Mouse (Mus musculus) WW6 (cell line): ENCODE measurements around the gene Dok5.

ENCODE experiments used
- DNase-seq: peaks from one replicate; pipeline ENCODE4 v3.0.0-alpha.2; 2013; ENCODE audit warnings: low read depth, low spot score

Gene Dok5

DNA sequence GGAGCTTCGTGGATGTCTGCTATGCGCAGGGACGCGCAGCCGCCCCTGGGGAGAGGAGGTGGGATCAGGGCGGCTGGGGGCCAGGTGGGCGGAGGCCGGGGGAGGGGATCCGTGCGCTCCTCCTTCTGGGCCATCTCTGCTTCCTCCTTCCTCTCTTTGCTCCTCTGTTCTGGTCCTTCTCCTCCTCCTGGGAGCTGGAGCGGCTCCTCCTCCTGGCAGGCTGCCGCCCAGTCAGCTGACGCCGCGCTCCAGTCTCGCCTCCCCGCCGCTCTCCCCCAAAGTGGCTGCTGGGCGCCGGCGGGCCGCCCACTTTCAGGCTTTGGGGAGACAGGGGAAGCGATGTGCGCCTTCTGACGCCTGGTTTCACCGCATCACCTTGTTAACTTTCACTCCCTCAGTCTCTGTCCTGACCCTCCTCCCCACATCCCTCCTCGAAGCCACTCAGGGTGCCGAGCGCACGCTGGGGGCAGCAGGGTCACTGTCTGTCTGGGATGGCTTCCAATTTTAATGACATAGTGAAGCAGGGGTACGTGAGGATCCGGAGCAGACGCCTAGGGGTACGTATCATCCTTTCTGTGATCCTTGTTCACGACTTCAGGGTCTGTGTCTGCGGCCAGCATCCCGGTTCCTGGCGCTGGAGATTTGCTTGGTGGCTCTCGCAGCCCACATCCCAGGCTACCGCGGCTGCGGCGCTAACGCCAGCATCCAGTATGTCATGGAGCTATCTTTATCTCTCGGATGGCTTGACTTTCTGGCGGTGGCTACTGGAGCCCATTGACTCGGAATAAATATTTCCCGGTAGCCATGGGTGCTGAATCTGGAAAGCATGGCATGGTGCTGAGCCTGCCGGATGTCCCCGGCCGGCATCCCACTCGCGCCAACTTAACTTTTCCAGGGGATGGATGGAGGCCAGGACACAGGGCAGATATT is at the start of gene Dok5:
Gene Dok5, plus strand, starts transcription at position 176 of the 930 bp plus-strand sequence.
- DNase-seq = no peak

DNA sequence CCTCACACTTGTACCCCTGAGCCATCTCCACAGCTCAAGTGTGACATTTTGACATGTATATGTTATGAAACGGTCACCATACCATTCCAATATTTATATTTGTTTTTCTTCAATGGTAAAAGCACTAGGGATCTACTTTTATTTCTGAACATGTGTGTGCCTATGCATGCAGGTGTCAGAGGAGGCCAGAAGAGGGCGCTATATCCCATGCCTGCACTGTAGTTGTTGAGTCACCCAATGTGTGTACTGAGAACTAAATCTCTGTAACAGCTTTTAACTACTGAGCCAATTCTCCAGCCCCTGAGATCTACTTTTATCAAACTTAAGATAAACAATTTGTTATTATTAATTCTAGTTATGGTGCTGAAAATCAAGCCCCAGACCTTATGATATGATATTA is 48.2 kb upstream of the Dok5 start:
- DNase-seq = no peak

DNA sequence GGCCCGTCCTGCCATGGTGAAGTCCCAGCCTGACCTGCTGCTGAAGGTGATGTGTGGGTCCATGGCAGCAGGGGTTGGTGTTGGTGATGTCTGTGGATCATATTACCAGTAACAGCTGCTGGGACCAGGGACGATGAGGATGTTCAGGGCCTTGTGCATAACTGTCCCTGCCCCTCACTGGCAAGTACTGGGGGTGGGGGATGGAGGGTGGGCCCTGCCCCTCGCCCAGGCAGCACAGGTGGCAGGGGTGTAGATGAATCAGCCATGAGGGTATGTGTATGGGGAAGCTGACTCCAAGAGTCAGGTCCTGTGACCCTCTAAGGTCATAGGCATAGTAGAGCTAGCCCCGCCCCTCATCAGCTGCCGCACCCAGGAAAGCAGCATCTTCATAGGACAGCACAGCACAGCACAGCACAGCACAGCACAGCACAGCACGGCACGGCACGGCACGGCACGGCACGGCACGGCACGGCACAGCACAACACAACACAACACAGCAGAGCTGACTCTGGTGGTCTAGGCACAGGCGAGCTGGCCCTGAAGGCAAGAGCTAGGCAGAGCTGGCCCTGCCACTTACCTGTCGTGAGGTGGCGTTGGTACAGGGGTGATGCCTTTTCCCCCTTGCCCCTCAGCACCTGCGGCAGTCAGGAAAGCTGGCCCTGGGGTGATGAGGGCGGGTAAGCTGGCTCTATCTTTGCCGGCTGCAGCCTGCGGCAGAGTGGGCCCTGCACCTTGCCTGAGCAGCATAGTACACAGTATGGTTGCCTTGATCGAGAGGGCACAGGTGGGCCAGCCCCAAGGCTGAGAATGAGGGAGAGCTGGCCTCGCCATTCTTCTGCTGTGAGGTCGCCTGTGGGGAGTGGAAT is 36.3 kb upstream of the Dok5 start:
- DNase-seq = no peak

DNA sequence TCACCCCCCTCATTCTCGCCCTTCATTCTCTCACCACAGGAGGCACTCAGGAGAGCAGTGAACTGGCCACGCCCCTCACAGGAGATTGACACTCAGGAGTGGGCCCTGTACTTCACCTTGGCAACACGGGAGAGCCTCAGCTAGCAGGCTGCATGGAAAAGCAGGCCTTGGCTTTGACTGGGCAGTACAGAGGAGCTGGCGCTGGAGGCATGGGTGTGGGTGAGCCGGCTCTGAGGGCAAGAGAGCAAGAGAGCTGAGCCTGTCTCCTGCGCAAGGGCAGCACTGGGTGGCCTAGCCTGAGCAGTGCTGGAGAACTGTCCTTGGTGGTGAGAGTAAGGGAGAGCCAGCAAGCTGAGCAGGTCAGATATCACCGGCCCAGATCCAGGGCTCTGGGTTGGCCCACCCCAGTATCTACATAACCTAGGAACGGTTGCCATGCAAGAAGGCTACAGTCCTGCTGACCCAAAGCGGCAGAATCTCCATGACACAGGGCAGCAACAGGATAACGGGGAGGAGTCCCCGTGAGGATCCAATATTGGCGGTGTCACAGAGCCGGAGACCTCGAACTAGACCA is 35.6 kb upstream of the Dok5 start:
- DNase-seq = no peak

DNA sequence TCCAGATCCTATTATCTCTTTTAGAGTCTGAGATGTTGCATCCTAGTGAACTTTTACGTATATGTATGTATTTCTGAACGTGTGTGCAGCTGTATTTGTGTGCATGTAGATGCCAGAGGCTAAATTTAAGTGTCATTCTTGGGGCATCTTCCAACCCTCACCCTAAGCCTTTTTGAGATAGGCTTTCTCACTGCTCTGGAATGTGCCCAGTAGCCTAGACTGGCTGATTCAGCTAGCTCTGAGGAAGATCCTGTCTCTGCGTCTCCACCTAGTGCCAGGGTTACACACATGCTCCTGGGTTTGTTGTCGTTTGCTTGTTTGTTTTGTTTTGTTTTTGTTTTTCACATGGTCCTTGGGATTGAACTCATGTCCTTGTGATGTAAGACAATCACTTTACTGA is 31.1 kb upstream of the Dok5 start:
- no peak for DNase-seq

DNA sequence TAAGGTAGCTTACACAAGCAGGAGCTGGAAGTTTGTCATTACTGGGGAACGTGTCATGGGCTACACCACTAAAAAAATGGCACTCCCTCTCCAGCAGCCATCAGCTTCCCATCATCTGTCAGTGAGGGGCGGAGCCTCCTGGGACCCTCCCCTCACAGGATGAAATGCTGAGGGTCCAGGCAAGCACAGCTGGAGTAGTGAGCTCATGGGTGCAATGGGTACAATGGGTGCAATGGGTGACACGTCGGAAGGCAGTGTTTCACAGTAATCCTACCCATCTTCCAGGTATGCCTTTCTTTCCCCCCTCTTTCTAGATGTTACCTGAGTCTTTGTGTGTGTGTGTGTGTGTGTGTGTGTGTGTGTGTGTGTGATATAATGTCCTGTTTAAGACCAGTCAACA is 25.1 kb upstream of the Dok5 start:
- no peak for DNase-seq

DNA sequence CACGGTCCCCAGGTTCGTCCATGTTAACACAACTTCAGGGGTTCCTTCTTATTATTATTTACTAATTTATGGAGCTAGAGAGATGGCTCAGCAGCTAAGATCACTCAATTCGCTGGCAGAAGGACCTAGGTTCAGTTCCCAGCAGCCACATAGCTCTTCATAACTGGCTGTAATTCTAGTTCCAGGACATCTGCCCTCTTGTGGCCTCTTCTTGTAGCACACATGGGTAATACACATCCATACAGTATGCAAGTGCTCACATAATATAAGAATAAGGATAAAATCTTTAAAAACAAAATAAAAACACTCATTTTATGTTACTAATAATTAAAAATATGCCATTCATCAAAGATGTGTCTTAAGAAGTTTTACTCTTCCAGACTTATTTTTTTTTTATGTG is 23.9 kb upstream of the Dok5 start:
- no peak for DNase-seq

DNA sequence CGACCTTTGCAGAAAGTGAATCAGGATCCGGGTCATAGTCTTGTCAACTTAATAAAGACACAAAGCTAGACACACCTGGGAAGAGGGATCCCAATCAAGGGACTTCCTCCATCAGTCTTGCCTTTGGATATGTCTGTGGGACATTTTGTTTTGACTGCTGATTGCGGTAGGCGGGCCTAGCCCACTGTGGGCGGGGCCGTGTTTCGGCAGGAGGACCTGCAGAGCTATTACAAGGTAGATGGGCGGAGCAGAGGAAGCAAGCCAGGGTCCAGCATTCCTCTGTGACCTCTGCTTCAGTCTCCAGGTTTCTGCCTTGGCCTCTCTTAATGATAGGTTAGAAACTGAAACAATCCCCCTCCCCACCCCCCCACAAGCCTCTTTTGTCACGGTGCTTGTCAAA is 22.7 kb upstream of the Dok5 start:
- no peak for DNase-seq

DNA sequence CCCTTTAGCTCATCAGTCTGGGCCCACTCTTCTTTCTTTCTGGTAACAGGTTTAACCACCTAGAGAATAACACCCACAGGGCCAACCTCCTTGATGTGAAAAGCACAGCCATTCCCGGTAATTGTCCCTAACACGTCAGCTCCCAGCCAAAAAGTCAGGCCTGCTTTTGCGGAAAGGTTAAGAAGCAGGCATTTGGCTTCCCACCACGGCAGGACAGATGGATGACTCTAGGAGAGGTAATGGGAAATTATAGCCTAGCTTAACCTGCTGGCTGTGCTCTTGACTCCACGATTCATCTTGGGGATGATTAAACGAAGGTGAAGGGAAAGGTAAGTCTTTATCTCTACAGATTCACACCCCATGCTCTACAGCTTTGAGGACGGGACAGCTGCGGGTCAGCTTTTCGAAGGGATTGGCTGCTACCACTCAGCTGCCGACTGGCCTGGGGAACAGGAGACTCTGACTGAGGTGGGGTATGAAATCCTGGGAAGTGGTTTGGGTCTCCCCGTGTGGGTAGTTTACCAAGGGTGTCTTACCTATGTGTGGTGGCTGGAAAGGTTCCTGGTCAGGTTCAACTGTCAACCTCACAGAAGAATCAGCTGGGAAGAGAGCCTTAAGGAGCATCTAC is 18.8 kb upstream of the Dok5 start:
- no peak for DNase-seq

DNA sequence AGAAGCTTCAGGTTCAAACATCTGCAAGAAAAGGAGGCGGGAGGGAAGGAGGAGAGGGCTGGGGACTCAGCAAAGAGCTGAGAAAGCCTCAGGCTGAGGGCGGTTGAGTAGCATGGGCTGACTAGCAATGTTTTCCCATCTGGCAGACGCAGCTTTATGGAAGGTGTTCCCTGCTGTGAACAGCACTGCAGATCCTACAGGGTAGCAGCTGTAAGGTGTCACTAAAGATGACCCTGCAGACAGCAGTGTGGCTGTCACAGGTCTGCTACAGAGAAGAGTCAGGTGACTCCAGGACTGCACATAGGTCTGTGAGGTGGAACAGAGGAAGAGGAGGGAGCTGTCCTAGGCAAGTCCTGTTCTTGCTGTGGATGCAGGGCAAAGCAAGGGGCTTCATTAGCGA is 11.2 kb upstream of the Dok5 start:
- no peak for DNase-seq

DNA sequence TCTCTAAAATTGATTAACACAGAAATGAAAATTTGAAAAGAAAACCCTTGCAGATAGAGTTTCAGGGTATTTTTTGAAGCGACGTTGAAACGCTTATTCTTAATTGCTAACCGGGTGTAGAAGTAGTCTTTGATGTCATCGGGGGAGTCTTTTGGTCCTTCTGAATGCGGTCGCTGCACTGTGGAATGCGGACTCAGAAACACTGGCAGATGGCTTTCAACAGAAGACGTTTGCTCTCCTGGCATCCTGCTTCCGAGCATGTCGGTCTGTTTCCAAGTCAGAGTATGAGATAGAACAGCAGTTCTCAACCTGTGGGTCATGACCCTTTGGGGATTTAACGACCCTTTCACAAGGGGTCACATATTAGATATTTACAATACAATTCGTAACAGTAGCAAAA is 7.5 kb upstream of the Dok5 start:
- DNase-seq = no peak

DNA sequence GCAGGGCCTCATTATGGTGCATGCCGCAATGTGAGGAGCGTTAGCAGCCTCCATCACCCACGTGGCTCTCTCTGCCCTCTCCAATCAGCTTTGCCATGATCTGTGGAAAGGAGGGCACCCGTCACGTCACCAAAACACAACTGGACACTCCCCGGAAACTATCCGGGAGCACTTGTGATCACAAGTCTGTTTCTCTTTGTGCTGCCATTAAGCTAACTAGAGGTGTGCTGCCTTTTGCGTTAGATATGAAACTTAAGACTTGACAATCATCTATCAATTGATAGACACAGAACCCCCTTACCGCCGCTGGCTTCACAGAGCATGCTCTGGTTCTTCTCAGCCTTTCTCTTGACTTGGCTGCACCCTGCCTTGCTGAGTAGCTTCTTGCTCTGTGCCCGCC is 6.9 kb upstream of the Dok5 start:
- no peak for DNase-seq

DNA sequence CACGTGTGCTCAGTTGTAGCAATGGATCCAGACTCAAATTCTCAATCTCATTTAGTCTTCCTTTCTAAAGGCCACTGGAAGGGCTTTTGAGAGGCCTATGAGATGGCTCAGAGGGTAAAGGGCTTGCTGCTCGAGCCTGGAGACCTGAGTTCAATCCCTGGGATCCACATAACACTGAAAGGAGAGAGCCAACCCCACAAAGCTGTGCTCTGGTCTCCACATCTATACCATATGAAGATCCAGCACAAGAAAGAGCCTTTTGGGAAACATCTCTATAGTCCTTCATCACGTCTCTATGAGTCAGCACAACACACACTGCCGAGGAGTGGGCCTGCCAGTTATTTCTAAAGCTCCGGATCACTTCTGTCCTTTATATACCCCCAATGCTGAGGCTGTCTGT is 5.8 kb upstream of the Dok5 start:
- no peak for DNase-seq

DNA sequence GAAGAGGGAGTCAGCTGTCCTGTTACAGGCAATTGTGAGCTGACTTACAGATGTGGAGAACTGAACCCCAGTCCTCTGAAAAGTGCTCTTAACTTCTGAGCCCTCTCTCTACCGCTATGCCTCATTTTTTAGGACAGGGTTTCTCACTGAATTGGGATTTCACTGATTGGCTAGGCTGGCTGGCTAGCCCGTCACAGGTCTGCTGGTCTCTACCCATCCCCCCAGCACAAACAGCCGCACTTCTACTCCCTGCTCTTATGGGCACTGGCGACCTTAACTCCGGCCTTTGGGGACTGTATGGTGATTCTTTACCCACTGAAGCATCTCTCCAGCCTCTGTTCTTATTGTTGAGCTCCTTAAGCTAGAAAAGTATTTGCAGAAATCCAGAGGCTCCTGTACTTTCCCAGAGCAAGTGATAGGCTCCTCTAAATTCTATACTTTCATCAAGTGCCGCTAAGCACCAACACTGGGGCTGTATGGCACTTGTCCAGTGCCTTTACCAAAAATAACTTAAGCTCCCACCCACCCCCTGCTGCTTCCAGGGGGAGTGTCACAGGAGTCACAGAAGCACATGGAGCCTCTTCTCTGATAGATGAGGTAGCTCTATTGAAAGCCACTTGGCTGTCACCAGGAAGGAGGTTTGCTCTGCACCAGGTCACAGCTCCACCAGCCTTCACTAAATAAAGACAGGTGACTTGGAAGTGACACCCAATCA is 4.5 kb upstream of the Dok5 start:
- no peak for DNase-seq

DNA sequence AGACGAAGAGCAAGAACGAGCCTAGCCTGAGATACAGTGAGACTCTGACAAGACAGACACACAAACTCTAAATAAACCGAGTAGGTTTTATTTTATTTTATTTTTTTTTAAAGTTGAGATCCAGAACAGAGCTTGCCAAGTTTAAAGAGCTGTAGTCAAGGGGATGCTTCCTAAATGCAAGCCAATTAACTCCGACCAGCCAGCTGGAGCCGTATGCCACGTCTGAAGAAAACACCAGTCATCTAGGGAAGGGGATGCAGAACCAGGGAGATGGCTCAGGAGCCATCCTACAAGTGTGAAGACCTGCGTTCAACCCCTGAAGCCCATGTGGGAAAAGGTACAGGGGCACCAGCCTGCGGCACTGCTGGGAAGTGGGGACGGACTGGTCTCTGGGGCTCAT is 2.7 kb upstream of the Dok5 start:
- no peak for DNase-seq

DNA sequence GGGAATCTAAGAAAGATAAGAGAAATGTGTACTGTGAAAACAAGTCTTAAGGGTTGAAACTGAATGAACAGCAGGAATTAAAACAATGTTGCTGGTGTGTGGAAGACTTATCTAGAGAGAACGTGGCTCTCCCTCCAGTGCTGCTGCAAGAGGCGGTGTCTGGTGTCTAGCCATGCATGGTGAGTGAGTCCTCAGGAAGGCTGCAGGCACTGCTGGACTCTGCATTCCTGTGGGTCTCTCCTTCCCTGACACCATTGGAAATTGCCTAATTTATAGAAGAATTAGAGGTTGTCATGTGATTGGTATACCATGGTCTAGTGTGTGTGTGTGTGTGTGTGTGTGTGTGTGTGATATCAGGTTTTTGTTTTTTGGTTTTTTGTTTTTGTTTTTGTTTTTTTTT is 1.9 kb upstream of the Dok5 start:
- no peak for DNase-seq

DNA sequence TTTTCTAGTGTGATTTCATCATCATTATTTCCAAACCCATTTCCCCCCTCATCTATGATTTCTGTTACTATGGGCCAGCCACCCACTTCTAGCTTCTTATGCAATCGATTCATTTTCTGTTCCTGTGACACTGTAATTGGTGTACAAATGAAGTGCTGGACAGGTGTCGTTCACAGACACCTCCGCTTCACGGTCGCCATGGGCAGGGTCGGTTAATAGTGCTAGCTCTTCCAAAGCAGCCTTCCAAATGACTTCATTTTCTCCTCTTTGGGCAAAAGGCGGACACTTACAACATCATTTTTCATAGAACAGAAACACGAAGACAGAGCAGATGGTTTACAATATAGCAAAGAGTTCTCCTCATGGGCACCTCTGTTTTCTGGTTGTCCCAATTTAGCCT is 1.5 kb upstream of the Dok5 start:
- no peak for DNase-seq

DNA sequence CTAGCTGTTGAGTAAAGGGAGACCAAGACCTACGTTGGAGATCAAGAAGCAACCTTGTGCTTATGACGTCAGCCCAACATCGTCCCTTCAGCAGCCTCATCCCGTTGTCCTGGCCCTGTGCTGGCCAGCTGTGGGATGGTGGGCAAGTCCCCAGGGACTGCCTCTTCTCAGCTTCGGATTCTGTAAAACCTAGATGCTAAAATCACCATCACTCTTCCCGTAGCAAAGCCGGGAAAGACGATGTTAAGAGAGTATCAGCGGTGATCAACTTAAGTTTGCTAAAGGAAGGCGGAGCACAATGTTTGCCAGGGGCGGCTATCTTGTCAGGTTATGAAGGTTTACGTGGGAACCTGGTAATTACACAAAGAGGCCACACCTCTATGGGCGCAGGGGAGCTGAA is 826 bp upstream of the Dok5 start:
- DNase-seq = no peak

DNA sequence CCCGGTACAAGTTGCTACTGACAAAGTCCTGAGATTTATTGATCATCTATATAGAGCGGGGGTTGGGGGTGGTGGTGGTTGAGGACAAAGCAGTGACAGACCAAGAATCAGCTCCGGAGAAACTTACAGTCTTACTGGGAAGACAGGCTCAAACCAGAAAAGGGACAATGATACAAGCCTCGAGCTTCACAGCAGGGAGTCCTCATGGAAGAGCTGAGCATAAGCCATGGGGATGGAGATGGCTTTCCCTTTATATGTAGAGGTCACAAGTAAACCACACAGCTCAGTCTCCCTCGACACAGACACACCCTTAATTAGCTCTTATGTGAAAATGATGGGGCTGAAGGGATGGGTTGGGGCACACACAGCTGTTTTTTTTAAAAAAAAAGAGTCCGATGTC is 402 bp upstream of the Dok5 start:
- no peak for DNase-seq

DNA sequence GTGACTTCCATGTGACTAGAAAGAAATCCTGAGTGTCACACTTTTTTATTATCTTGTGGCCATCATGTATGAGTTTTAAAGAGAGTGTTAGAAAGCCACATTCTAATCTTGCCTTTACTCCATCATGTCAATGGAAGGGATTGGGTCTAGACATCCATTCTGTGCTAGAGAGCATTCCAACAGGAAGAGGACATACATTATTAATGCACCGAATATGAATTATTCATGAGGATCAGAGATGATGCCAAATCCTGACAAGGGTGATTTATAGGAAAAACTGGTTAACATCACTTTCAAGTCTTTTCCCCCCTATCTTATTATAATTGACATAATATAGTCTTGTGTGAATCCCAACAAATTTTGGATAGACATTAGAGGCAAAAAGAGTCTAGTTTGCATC is 2.1 kb downstream of the Dok5 start:
- no peak for DNase-seq

DNA sequence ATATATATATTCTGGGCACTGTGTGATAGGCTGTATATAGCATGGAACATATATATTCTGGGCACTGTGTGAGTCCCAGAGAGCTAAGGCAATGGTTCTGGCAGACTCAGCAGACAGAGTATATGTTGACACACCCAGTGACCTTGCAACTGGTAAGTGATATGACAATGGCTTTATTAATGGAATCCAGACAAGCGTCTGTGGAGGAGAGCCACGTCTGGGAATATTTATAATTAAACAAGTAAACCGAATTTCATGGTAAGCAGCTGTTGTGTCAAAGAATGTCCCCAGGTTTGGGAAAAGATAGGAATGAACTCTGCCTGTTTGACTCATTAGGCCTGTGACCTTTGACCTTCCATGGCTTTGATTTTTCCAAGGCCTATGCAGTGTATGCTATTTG is 2.8 kb downstream of the Dok5 start:
- DNase-seq = no peak
